ENCODE assay signal across 8 mouse cellular contexts in the genomic region with DNA sequence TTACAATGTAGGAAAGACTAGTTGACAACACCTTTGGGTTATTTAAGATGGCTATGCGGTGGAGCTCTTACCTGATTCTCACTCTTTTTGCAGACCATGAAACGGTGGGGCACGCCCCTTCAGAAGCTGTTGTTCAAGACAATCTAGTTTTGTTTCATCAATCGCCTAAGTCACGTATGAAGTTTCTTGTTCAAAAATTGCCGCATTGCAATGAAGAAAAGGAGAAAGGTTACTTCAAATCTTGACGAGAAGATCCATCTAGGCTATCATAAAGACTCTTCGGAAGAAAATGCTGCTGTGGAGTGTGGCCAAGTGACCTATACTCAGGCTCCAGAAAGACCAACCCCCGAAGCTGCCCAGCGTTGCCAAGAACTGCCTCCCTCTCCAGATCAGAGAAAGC. TPM values are rescaled to one million over a fixed set of nuclear protein-coding genes. Genes with fewer than 3 reads are reported as not detected.
A peak's percentile ranks its signal among the peaks of the same experiment; 100 is the strongest.
DNase-seq lines count a peak whose midpoint lies in the region; ATAC-seq lines count a peak whose summit lies in the region.

No protein-coding gene starts in this region.

- DNase-seq in CD4-positive, CD25-positive, alpha-beta regulatory T cell, adult 2 months (ENCODE audit: low read depth, low spot score), result peak; percentile 55
- DNase-seq in B cell, adult 2 months, result peak; percentile 38 to 42
- peak; percentile 36 for DNase-seq in embryo, embryonic 10 days (ENCODE audit: low spot score)
- no peak for DNase-seq in hindbrain, embryonic 10.5 days (ENCODE audit: low spot score)

- peaks cover 48% of the 10 kb centered on the region for H3K4me1 ChIP-seq in hindbrain, embryonic 10.5 days (replicated peaks)
- H3K4me1 ChIP-seq in limb, embryonic 13.5 days, result peaks cover 36% of the 10 kb centered on the region
- H3K4me1 ChIP-seq in midbrain, embryonic 16.5 days (ENCODE audit: control insufficient read depth, insufficient read depth, low read length), result peaks cover 38% of the 10 kb centered on the region

- no peak for ATAC-seq in CD4-positive, CD25-positive, alpha-beta regulatory T cell, adult 4 months
- ATAC-seq in limb, embryonic 13.5 days (ENCODE audit: low FRiP score, low read depth), result no peak
- no peak for ATAC-seq in midbrain, embryonic 16.5 days
- no peak for ATAC-seq in inflammation-experienced regulatory T-cells, adult 6 months

- peak overlapping the region; percentile 85 for H3K4me3 ChIP-seq in hindbrain, embryonic 10.5 days
- H3K4me3 ChIP-seq in limb, embryonic 13.5 days, result peak overlapping the region; percentile 85
- peak overlapping the region; percentile 68 for H3K4me3 ChIP-seq in midbrain, embryonic 16.5 days (ENCODE audit: low read depth, low read length)

- peak overlapping the region; percentile 76 for H3K4me2 ChIP-seq in limb, embryonic 13.5 days (replicated peaks)
- peak overlapping the region; percentile 47 for H3K4me2 ChIP-seq in midbrain, embryonic 16.5 days (ENCODE audit: low read length)

- H3K9ac ChIP-seq in limb, embryonic 13.5 days, result peak overlapping the region; percentile 93
- peak overlapping the region; percentile 87 for H3K9ac ChIP-seq in midbrain, embryonic 16.5 days (ENCODE audit: low read depth, low read length)

- 40% methylated on average over 10 of the region's 10 CpGs for WGBS in hindbrain, embryonic 10.5 days
- WGBS in limb, embryonic 13.5 days, result 25% methylated on average over 10 of the region's 10 CpGs
- WGBS in midbrain, embryonic 16.5 days, result 13% methylated on average over 10 of the region's 10 CpGs

- no peaks in the 10 kb centered on the region for H3K27me3 ChIP-seq in hindbrain, embryonic 10.5 days (ENCODE audit: insufficient read depth, poor library complexity, severe bottlenecking)
- no peaks in the 10 kb centered on the region for H3K27me3 ChIP-seq in limb, embryonic 13.5 days
- H3K27me3 ChIP-seq in midbrain, embryonic 16.5 days (ENCODE audit: control insufficient read depth, insufficient read depth, low read depth, low read length), result no peaks in the 10 kb centered on the region

- H3K27ac ChIP-seq in hindbrain, embryonic 10.5 days, result peak overlapping the region; percentile 98
- H3K27ac ChIP-seq in limb, embryonic 13.5 days, result no peak overlapping the region
- peak overlapping the region; percentile 87 for H3K27ac ChIP-seq in midbrain, embryonic 16.5 days (ENCODE audit: low read length)

- H3K9me3 ChIP-seq in hindbrain, embryonic 10.5 days, result no peaks in the 10 kb centered on the region
- H3K9me3 ChIP-seq in limb, embryonic 13.5 days, result no peaks in the 10 kb centered on the region
- H3K9me3 ChIP-seq in midbrain, embryonic 16.5 days (replicated peaks; ENCODE audit: control insufficient read depth, low read length, poor library complexity, severe bottlenecking), result no peaks in the 10 kb centered on the region

- peaks cover 15% of the 10 kb centered on the region for H3K36me3 ChIP-seq in hindbrain, embryonic 10.5 days
- H3K36me3 ChIP-seq in limb, embryonic 13.5 days, result peaks cover 3% of the 10 kb centered on the region; the same call in 1 of the 2 replicates
- H3K36me3 ChIP-seq in midbrain, embryonic 16.5 days (ENCODE audit: control insufficient read depth, insufficient read depth, low read length), result no peaks in the 10 kb centered on the region

RNA-seq across cellular contexts. Expression of a gene that starts 0.9 kb away (rescaled TPM):
- polyA plus RNA-seq in CD4-positive, CD25-positive, alpha-beta regulatory T cell, adult 4 months (2017; shearing (Covaris generic)), result 1 to 10 TPM; 3.4 to 3.7 TPM
- polyA plus RNA-seq in hindbrain, embryonic 10.5 days (2016; fragmentation: Nextera tagmentation; extraction: Ambion mirVana), result 9.0 and 11.2 TPM in 2 replicates
- 9.4 and 10.1 TPM in 2 replicates for polyA plus RNA-seq in limb, embryonic 13.5 days (2015; fragmentation: Nextera tagmentation; extraction: Ambion mirVana)
- polyA plus RNA-seq in midbrain, embryonic 16.5 days (2015; fragmentation: Nextera tagmentation; extraction: Ambion mirVana), result 20.9 and 24.6 TPM in 2 replicates
- 1 to 10 TPM; 4.3 to 7.2 (median 4.8) TPM for polyA plus RNA-seq in inflammation-experienced regulatory T-cells, adult 6 months (2017; shearing (Covaris generic))

RNA-seq across cellular contexts. Expression of a gene that starts 31.6 kb away (rescaled TPM):
- 1 to 10 TPM in 1 of 2 experiments, under 1 TPM in 1; 0.56 to 2.0 TPM for polyA plus RNA-seq in CD4-positive, CD25-positive, alpha-beta regulatory T cell, adult 4 months (2017; shearing (Covaris generic))
- 16.5 and 22.1 TPM in 2 replicates for polyA plus RNA-seq in hindbrain, embryonic 10.5 days (2016; fragmentation: Nextera tagmentation; extraction: Ambion mirVana)
- 15.8 and 16.8 TPM in 2 replicates for polyA plus RNA-seq in limb, embryonic 13.5 days (2015; fragmentation: Nextera tagmentation; extraction: Ambion mirVana)
- polyA plus RNA-seq in midbrain, embryonic 16.5 days (2015; fragmentation: Nextera tagmentation; extraction: Ambion mirVana), result 1.4 and 2.4 TPM in 2 replicates
- polyA plus RNA-seq in inflammation-experienced regulatory T-cells, adult 6 months (2017; shearing (Covaris generic)), result 10 to 100 TPM in 1 of 3 experiments, 1 to 10 TPM in 1, under 1 TPM in 1; 0.50 to 10.3 (median 1.2) TPM

RNA-seq across cellular contexts. Expression of a gene that starts 46.0 kb away (rescaled TPM):
- polyA plus RNA-seq in CD4-positive, CD25-positive, alpha-beta regulatory T cell, adult 4 months (2017; shearing (Covaris generic)), result not detected
- 1.3 and 1.7 TPM in 2 replicates for polyA plus RNA-seq in hindbrain, embryonic 10.5 days (2016; fragmentation: Nextera tagmentation; extraction: Ambion mirVana)
- 0.08 TPM in 1 of 2 replicates, not detected in the other for polyA plus RNA-seq in limb, embryonic 13.5 days (2015; fragmentation: Nextera tagmentation; extraction: Ambion mirVana)
- polyA plus RNA-seq in midbrain, embryonic 16.5 days (2015; fragmentation: Nextera tagmentation; extraction: Ambion mirVana), result 2.2 and 3.2 TPM in 2 replicates
- polyA plus RNA-seq in inflammation-experienced regulatory T-cells, adult 6 months (2017; shearing (Covaris generic)), result not detected
